Mouse (Mus musculus) testis, postnatal 14 days (tissue): ENCODE data around the gene Tmem145.

Source experiments
- DNase-seq: peaks from one replicate; pipeline ENCODE4 v3.0.0; 2021; ENCODE audit warnings: low spot score

The Tmem145 gene

DNA sequence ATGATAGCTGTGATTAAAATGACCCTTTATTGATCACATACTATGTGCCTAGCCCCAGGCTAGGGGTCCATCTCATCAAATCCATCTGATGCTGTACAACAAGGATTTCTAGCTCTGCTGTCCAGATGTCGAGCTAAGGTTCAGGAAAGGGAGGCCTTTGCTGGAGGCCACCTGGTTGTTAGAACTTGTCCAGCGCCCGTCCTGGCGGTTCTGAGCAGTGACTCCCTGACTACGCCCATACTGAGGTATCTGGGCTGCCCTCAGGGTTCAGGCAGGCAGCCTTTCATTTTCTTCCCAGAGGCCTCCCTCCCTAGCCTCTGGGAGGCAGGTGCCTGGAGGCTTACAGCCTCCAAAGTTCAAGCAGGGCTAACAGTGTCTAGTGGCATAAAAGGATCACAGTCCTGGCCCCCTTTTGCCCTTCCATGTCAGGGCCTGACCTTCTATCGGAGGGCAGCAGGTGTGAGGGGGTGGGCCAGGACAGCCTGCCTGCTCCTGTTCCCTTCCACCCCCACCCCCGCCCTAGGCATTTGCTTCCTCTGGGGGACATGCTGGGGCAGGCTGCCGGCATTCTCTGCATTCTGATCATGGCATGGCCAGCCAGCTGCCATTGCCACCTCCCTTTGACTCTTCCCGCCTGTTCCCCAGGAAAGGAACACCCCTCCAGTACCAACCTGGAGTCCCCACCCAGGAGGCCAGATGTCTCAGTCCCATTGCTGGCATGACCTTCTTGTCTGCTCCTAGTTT lies 30.2 kb upstream of the Tmem145 start:
- DNase-seq = no peak

DNA sequence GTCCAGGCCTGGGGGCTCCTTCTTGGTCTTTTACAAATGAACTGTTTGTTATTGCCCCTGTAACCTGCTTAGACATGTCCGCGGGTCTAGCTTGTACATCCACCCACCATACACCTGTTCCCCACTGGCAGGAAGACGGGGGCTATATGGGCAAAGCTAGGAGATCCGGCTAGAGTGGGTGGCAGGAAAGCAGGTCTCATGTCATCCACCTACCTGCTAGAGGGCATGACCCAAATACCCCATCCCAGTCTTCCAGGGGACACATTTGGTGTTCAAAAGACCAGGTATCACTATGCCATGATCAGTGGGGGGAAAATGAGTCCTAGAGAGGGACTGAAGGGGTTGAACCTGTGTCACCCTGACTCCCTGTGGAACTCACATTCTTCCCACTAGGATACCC lies 28.5 kb upstream of the Tmem145 start:
- no peak for DNase-seq

DNA sequence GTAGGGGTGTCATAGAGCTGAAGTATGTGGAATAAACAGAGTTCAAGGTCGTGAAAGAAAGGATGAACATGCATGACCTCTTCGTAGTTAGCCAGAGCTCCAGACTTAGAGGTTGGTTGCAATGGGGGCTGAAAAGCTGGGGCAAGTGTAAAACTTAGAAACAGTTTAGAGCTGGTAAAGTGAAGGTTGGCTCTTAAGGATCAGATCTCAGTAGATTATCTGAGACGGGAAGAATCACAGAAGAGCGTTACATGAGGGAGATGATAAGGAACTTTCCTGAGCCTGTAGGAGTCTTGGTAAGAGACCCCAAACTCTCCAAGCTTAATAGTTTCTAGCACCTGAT lies 27.9 kb upstream of the Tmem145 start:
- no peak for DNase-seq

DNA sequence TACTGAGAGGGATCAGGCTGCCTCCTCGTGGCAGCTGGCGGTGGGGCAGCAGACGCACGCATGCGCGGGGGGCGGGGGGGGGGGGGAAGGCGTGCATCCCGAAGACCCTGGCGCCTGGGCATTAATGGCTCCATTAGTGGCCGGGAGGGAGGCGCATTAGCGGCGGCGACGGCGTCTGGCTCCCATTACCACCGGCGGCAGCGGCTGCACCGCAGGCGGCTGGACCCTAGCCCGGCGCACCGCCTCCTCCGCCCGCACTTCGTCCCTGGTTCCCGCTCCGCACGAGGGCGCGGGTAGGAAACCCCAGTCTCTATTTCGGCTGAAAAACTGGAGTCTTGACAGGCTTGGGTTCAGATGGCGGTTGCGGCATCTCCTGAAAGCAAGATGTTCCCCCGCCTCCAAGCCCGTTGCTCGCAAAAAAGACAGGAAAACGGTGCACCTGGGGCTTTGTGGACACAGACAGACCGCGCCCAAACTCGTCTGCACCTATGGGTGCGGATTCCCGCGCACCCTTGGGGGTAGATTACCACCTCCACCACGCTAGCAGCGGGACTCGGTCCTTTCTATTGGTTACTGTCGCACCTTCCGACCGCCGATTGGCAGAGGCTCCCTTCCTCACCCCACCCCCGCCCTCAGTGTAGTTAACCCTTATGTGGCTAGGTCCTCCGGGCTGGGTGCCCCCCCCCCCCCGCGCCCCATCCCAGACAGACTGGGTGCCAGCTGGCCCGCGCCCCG lies 27.4 kb upstream of the Tmem145 start:
- DNase-seq = peak; percentile 92

DNA sequence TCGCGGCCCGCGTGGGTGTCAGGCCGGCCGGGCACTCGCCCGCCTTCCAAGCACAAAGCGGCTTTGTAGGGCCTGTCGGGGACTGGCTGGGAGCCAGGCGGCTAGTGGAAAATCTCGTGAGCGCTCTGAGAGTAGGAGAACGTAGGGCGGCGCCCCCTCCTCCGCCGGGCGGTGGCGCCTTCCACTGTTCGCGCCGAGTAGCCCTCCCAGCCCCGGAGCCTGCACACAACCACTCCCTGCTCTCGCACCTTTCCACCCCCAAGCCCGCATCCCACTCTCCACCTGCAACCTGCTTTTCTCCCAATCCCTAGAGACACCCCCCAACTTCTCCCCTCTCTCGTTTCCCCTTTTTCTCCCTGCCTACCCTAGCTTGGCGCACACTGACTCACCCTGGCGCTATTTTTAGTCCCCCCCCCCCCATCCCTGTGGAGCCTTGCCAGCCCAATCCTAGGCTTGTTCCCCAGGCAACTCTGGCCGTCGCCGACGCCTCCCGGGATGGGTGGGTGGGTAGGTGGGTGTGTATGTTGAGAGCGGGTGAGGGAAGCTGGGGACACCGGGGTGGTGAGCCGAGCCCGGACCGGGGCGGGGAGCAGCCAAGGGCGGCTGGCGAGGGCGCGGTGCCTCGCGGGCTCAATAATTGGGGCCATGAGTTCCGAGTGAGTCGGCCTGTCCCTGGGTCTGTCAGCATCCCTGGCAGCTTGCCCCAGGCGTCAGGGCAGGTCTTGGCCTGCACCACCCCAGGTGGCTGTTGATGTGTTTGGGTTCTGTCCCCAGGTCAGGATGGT lies 26.6 kb upstream of the Tmem145 start:
- peak; percentile 90 for DNase-seq

DNA sequence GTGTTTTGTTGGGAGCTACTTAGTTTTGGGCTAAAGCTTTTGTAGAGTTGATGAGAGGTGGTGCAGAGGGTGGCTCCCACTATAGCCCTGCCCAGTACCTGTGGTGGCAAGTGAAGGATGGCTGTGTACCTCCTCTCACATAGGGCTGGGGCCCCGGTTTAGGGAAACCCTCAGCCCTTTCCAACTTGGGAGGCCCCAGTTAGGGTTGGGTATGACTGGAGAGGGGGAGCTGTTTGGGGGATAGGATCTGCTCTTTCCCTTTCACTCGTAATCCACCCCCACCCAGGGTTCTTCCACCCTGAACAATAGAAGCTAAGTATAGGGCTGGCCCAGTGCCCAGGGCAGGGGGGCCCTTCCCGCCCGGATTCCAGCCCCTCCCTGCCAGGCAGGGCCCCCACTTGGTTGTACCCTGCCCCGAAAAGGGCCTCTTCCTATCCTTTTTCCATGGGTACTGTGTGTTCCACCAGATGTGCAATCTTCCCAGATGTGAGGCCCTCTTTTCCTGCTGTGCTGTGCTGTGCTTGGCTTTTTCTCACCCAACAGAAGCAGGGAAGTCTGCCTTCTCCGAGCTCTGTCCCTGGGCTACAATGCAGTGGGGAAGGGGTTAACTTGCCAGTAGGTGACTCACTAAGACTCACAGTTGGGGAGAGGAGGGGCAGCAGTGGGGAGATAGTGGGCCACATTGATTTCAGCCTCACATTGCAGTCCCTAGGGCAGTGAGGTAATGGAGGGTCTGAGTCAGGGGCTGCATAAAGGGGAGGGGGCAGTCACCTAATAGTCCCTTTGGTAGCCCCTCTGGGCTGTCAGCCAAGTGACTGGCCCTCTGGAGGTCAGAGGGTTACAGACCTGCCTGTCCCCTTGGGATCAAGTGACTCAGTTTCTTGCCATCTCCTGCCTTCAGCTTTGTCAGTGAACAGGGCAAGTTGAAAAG lies 25.8 kb upstream of the Tmem145 start:
- no peak for DNase-seq

DNA sequence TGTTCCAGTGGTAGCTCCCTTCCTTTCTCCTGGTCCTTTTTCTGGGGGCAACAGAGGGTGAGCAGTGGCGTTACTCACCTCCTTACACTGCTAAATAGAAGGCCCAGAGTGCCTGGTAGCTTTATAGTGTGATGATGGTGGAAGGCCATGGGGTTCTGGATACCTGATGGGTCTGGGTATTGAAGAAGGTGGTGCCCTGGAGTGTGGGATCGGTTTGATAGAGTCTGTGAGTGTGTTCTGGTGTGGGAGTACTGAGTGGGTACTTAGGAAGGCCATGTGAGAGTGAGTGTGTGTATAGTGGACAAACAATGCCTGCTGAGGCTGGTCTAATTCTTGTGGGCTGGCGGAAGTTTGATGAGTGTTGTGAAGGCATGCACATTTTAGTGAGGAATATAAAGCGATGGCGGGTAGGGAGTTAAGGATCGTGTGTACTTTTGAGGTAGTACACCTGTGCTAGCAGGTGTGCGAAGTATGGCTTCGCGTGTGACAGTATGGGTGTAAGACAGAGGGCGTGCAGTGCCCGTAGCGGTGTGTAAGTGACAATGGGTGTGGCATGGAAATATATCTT lies 24.7 kb upstream of the Tmem145 start:
- DNase-seq = no peak

DNA sequence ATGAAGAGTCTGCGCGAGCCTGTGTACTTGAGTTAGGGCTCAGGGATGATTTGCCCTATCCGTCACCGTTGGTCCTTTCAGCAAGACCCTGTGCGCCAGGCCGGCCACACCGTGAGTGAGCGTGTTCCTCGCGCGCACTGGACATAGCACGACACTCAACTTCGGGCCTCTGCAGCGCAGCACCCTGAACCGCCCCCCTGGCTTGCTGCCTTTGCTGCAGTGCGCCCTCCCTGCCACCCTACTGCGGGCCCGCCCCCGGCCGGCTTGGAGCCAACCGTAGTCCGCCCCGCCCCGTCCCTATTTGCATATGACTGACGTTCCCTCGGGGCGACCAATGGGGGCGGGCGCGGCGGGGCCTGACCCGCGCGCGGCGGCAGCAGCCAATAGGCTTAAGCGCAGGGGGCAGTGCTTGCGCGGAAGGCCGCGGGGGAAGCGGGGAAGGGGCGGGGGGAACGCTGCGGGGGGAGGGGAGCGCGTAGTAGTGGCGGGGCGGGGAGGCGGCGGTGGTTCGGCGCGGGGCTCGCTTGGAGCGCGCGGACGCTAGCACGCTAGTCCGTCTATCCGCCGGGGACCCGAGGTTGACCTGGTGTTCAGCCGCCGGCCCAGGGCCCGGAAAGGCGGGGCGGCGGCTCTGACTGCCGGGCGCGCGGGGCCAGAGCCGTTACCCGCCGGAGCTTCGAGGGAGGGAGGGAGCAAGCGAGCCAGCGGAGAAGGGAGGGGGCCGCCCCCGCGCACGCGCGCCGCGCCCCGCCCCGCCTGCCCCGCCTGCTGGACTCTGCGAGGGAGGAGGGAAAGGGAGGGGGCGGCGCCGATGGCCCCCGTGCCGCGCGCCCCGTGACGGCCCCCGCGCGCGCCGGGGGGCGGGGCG lies 23.9 kb upstream of the Tmem145 start:
- DNase-seq = peak; percentile 98

DNA sequence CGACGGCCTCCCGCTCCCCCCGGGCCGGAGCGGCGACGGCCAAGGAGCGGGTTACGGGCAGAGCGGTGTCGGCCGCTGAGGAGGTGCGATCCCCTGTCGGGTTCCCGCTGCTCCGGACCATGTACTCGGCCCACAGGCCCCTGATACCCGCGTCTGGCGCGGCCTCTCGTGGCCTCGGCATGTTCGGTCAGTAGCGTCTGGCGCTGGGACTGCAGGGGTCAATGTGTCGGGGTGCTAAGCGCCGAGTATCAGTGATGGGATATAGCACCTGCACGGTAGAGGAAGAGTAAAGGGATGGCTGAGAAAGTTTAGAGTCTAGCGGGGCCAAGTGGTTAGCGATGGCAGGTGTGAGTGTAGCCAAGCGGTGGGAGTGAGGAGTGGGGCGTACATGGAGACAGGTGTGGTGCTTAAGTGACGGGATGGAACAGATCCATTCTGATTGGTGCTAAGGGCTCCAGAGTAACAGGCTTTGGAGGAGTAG lies 23.1 kb upstream of the Tmem145 start:
- peak; percentile 77 for DNase-seq

DNA sequence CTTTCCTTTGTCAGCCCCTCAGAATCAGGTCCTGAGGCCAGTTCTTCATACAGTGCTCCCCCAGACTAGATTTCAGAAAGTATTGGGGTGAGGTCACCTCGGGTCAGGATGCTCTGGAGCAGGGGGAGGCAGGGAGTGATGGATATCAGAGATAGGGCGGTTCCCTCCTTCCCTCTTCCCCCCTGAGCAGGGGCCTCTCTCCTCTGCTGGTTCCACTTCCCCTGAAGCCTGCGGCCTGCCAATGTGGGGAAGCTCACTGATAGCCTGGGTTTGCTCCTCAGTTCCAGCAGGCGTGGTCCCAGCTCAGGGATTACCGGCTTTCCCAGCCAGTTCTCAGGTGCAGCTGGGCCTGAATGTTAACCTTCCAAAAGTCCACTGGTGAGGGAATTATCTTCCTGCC lies 22.3 kb upstream of the Tmem145 start:
- no peak for DNase-seq

DNA sequence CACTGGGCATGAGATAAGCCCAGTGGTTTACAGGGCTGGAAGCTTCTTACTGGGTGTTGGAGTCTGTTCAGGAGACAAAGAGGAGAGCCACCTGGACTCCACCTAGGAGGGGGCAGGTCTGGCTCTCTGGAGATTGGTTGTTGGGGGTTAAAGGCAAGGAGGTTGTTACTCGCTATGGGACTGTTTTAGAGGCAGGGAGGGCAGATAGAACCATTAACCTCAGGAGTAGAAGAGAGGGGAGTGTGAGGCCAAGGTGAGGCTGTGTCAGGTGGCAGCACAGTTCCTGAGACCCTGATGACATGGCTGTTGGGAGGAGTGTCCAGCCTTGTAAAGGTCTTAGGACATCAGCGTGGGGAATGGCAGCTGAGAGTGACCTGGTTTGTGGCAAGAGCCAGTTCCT lies 21.7 kb upstream of the Tmem145 start:
- no peak for DNase-seq

DNA sequence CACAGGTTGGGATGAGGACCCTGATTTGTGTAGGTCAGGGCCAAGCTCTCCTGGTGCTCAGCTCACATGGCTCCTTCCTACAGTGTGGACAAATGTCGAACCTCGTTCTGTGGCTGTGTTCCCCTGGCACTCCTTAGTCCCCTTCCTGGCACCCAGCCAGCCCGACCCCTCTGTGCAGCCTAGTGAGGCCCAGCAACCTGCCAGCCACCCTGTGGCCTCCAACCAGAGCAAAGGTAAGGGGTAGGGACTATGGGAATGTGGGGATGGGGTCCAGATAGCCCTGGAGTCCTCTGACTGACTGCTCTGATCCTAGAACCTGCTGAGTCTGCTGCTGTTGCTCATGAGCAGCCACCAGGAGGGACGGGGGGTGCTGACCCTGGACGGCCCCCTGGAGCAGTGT lies 21.1 kb upstream of the Tmem145 start:
- no peak for DNase-seq

DNA sequence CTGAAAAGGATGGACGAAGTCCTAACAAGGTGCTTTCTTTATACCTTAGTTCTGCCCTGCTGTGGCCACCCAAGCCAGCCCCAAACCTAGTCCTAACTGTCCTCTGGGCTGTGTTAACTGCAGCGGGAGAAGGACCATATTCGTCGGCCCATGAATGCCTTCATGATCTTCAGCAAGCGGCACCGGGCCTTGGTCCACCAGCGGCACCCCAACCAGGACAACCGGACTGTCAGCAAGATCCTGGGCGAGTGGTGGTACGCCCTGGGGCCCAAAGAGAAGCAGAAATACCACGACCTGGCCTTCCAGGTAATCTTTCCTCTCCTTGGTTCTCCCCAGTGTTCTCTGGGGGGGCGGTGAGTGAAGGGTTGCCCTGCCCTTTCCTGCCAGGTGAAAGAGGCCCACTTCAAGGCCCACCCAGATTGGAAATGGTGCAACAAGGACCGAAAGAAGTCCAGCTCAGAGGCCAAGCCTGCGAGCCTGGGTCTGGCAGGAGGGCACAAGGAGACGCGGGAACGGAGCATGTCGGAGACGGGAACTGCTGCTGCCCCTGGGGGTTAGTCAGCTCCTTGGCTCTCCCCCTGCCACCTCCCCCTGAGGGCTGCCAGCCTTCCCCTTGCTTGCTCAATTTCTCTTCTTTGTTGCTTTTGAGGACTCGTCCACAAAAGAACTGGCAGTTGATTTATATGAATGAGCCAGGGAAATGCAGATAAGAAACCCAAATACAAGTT lies 20.2 kb upstream of the Tmem145 start:
- DNase-seq = no peak

DNA sequence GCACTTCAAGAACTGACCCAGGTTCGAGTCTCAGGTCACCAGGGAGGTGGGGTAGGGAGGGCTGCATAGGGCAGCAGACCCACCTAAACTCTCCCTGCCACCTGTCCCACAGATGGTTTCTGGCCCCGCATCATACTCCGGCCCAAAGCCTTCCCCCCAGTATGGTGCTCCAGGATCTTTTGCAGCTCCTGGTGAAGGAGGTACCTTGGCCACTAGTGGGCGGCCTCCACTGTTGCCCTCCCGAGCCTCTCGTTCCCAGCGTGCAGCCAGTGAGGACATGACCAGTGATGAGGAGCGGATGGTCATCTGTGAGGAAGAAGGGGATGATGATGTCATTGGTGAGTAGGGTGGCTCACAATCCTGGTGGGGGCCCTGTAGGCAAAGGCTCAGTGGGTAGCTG lies 18.9 kb upstream of the Tmem145 start:
- no peak for DNase-seq

DNA sequence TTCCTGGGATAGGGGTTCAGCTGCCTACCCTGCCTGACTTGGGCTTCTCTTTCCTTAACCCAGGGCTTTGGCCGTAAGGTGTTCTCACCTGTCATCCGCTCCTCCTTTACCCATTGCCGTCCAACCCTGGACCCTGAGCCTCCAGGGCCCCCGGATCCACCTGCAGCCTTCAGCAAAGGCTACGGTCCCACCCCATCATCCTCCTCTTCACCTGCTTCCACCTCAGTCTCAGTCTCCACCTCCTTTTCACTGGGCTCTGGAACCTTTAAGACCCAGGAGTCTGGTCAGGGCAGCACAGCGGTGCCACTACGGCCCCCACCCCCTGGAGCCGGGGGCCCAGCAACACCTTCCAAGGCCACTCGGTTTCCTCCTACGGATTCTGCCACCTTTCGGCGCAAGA lies 17.9 kb upstream of the Tmem145 start:
- DNase-seq = no peak

DNA sequence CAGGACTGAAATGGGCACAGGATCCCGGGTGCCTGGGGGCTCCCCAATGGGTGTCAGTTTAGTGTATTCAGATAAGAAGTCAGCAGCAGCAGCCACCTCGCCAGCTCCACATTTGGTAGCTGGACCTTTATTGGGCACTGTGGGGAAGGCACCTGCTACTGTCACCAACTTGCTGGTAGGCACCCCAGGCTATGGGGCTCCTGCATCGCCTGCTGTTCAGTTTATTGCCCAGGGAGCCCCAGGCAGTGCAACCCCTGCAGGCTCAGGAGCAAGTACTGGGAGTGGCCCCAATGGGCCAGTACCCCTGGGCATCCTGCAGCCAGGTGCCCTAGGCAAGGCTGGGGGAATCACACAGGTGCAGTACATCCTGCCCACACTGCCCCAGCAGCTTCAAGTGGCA lies 17.2 kb upstream of the Tmem145 start:
- DNase-seq = no peak

DNA sequence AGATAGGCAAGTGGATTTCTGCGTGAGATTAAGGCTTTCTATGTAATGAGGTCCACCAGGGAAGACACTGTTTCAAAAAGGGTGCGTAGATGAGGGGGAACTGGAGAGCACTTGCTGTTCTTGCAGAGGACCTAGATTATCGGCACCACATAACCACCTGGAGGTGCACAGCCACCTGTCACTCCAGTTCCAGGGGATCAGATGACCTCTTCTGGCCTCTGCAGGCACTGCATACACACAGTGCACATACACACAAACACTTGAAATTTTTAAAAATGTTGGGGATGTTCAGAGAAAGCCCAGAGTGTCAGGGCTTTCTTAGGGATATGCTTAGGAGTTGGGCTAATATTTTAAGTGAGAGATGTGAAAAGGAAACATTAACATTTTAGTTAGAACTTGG lies 16.0 kb upstream of the Tmem145 start:
- DNase-seq = no peak

DNA sequence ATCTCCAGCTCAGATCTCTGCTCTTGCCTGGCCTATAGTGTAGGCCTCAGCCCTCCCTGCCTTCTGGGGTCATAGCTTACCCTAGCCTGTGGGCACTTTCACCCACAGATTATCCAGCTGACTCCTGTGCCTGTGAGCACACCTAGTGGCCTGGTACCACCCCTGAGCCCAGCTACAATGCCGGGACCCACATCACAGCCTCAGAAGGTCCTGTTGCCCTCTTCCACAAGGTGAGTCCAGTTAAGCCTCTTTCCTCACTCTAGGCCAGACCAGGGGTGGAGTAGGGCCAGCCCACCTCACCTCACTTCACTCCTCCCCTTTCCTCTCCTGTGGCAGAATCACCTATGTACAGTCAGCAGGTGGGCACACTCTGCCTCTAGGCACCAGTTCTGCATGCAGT lies 15.4 kb upstream of the Tmem145 start:
- no peak for DNase-seq

DNA sequence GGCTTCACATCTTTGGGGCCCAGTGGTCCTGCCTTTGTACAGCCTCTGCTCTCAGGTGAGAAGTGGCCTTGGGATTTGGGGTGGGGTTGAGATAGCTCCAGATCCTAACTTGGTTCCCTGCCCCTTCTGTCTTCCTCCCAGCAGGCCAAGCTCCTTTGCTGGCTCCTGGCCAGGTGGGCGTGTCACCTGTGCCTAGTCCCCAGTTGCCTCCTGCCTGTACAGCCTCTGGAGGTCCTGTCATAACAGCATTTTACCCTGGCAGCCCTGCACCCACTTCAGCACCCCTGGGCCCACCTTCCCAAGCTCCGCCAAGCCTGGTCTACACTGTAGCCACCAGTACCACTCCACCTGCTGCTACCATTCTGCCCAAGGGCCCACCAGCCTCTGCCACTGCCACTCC lies 15.0 kb upstream of the Tmem145 start:
- DNase-seq = no peak

DNA sequence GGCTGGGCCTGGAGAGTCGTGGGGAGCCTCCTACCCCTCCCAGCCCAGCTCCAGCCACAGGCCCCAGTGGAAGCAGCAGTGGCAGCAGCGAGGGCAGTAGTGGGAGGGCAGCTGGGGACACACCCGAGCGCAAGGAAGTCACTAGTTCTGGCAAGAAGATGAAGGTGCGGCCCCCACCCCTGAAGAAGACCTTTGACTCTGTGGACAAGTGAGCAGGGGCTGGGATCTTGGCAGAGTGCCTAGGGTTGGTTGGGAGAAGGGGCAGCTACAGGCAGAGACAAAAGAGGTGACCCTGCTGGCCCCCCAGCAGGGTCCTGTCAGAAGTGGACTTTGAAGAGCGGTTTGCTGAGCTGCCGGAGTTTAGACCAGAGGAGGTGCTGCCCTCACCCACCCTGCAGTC lies 13.8 kb upstream of the Tmem145 start:
- DNase-seq = no peak
